Mouse (Mus musculus): ENCODE data around the gene Serpina3k.
"Not testable (repeated sequence)": the region's sequence is repeated elsewhere in the genome, so short reads cannot be mapped to it uniquely, and the experiment has no call there.

Gene Serpina3k

DNA sequence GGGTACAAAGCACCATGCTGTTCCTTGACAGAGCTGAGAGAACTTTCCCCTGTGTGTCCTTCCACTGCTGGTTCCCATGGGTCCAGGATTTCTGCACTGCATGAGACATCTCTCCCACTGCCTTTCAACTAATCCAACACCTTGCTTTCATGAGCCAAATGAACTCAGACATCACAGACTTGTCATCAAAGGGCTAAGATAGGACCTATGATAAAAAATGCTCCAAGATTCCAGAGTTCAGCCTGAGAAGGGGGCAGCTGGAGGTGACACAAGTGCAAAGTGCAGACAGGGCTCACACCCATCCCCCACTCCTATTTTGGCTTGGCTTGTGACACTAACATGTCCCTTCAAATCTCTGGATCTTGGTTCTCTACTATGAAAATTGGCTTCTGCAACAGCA is 50.2 kb downstream of the Serpina3k start:
- TF ChIP-seq CTCF (conservative IDR thresholded peaks at IDR 0.05; ENCODE audit: low read length) (no peak), NANOG (IDR thresholded peaks at IDR 0.05; ENCODE audit: borderline replicate concordance, low read length) (no peak)
- Histone ChIP-seq H3K4me1 (replicated peaks; ENCODE audit: low read depth, low read length) (no peaks in the 10 kb centered on the region), H3K36me3 (ENCODE audit: insufficient read depth, low read length) (no peaks in the 10 kb centered on the region), H3K4me3 (replicated peaks; ENCODE audit: low read length) (no peak overlapping the region), H3K9me3 (ENCODE audit: low read length) (peaks cover 7% of the 10 kb centered on the region; the same call in 1 of the 2 replicates), H3K27me3 (ENCODE audit: insufficient read depth, low read length) (no peaks in the 10 kb centered on the region)

DNA sequence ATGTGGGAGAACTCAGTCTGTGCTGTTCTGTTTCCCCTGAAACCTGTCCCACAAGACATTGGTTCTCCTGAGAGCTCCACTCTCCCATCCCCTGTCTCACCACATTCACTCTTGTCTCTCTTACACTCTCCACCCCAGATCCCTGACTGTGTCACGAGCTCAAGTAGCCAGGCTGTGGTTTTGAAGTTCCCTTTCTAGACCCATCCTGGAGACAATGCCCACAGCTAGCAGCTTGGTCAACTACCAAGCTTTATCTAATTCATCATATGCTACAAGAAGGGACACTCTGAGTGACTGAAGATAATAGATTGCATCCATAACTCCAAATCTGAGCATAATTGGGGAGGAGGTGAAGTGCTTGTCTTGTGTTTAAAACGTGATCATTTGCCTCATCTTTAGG is 52.8 kb downstream of the Serpina3k start:
- H3K36me3 ChIP-seq (ENCODE audit: insufficient read depth, low read length); H3K9me3 ChIP-seq (ENCODE audit: low read length); H3K4me1 ChIP-seq (replicated peaks; ENCODE audit: low read depth, low read length); H3K4me3 ChIP-seq (replicated peaks; ENCODE audit: low read length); H3K27me3 ChIP-seq (ENCODE audit: insufficient read depth, low read length): not testable (repeated sequence)

All from E14TG2a.4 (cell line).